Mouse (Mus musculus): Measurements from ENCODE around the gene Gucy1b2. TPM values are rescaled to one million over a fixed set of nuclear protein-coding genes. Genes with fewer than 3 reads are reported as not detected.
A peak's percentile ranks its signal among the peaks of the same experiment; 100 is the strongest.

Gucy1b2 gene
- not detected in 2 replicates for polyA plus RNA-seq (2014; fragmentation: Nextera tagmentation; extraction: Ambion mirVana)

DNA sequence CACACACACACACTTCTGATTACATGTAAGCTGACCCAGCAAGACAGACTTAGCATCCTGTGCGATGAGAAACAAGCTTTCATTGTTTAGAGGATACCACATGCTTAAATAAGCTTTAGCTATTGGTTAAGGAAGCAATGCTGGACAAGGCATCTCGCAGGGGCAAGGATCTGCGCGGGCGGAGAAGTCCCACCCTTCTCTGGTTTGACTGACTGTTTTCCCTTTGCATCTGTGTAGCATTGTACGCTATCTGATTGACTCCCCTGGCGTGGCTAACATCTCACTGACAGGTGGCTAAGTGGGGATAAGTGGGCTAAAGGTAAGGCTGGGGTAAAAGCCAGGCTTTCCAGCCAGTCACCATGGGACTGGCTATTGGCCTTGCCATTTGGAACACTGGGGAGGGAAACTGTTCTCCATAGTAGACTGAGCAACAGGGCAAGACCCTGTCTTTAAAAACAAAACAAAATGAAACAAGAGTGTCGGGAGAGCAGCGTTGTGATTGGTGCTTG, at the start of gene Gucy1b2:
TSS of gene Gucy1b2 (minus strand) at position 51 of the 509 bp plus-strand sequence.
- Histone ChIP-seq H3K36me3 (replicated peaks; ENCODE audit: control insufficient read depth, insufficient read depth, low read depth, low read length) (no peaks in the 10 kb centered on the region), H3K4me2 (ENCODE audit: low read depth, low read length) (no peak within 1 kb of the TSS), H3K9me3 (replicated peaks; ENCODE audit: control insufficient read depth, low read length) (no peaks in the 10 kb centered on the region), H3K27me3 (ENCODE audit: control insufficient read depth, insufficient read depth, low read length) (no peaks in the 10 kb centered on the region), H3K4me1 (ENCODE audit: control insufficient read depth, insufficient read depth, low read length) (no peaks in the 10 kb centered on the region), H3K4me3 (ENCODE audit: low read depth, low read length) (no peak within 1 kb of the TSS), H3K9ac (replicated peaks; ENCODE audit: low read length) (no peak within 1 kb of the TSS), H3K27ac (replicated peaks; ENCODE audit: low read depth, low read length) (no peak within 1 kb of the TSS)
- DNase-seq (ENCODE audit: low spot score) (no peak), ATAC-seq (replicated peaks; ENCODE audit: insufficient number of reproducible peaks, low FRiP score, low TSS enrichment, low read depth) (no peak)
- whole genome bisulfite sequencing: 61% methylated on average over 9 of the region's 9 CpGs

DNA sequence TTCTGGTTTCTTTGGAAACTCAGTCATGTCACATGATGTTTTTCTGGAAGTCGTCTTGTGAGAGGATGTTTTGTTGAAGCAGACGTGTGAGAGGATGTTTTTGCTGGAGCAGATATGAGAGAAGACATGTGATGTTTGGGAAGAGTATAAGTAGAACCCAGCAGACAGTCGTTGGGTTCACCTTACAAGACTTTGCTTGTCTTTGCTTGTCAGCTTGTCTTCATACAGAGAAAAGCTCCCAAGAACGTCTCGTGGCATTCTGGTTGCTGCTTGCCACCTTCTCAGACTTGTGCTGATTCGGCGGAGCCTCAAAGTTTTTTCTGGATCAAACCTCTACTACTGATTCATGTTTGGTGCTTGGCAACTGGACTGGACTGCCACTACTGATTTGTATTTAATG, 41.3 kb upstream of the Gucy1b2 start:
- 81% methylated on average over 7 of the region's 7 CpGs for WGBS
- DNase-seq (ENCODE audit: low spot score): no peak
- Histone ChIP-seq H3K9ac (replicated peaks; ENCODE audit: low read length) (no peak overlapping the region), H3K27ac (replicated peaks; ENCODE audit: low read depth, low read length) (no peak overlapping the region), H3K4me2 (ENCODE audit: low read depth, low read length) (no peak overlapping the region), H3K4me1 (ENCODE audit: control insufficient read depth, insufficient read depth, low read length) (no peaks in the 10 kb centered on the region), H3K27me3 (ENCODE audit: control insufficient read depth, insufficient read depth, low read length) (no peaks in the 10 kb centered on the region), H3K9me3 (replicated peaks; ENCODE audit: control insufficient read depth, low read length) (no peaks in the 10 kb centered on the region), H3K4me3 (ENCODE audit: low read depth, low read length) (no peak overlapping the region), H3K36me3 (replicated peaks; ENCODE audit: control insufficient read depth, insufficient read depth, low read depth, low read length) (no peaks in the 10 kb centered on the region)
- no peak for ATAC-seq (replicated peaks; ENCODE audit: insufficient number of reproducible peaks, low FRiP score, low TSS enrichment, low read depth)

DNA sequence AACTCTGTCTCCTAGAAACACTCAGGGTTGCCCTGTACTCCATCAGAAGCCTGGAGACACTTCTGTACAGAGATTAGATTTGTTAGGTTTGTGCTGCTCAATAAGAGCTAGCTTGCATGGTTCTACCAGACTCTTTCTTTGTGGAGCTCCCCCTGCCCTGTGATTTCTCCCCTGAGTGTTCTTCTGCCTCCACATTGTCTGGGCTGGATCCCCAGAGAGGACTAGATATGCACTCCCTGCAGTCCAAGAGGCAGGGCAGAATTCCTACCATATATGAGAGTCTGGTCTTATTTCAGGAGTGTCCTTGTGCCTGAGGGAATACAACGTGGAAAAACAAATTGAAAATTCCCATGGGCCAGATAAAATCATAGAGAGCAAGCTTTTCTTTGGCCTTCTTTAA, 40.4 kb upstream of the Gucy1b2 start:
- Histone ChIP-seq H3K4me3 (ENCODE audit: low read depth, low read length) (no peak overlapping the region), H3K4me1 (ENCODE audit: control insufficient read depth, insufficient read depth, low read length) (no peaks in the 10 kb centered on the region), H3K36me3 (replicated peaks; ENCODE audit: control insufficient read depth, insufficient read depth, low read depth, low read length) (no peaks in the 10 kb centered on the region), H3K9me3 (replicated peaks; ENCODE audit: control insufficient read depth, low read length) (no peaks in the 10 kb centered on the region), H3K4me2 (ENCODE audit: low read depth, low read length) (no peak overlapping the region), H3K27ac (replicated peaks; ENCODE audit: low read depth, low read length) (no peak overlapping the region), H3K9ac (replicated peaks; ENCODE audit: low read length) (no peak overlapping the region), H3K27me3 (ENCODE audit: control insufficient read depth, insufficient read depth, low read length) (no peaks in the 10 kb centered on the region)
- no peak for DNase-seq (ENCODE audit: low spot score)
- 56% methylated on average over 1 of the region's 1 CpGs for WGBS
- ATAC-seq (replicated peaks; ENCODE audit: insufficient number of reproducible peaks, low FRiP score, low TSS enrichment, low read depth): no peak

DNA sequence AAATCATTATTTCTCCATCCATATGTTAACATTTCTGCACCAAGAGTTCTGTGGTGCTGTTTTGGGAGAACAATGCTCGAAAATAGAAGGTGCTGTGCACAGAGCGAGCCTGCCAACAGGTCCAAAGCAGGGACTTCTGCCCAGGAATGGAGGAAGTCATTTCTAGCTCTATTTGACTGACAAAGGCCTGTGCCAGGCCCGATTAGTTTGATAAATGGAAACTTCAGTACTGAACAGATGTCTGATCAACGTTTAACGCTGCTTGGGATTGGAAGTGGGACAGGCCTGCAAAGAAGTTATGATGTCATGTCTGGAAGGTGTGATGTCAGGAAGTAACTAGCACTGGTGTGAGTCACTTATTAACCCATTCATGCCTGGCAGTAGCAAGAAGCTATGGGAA, 37.4 kb upstream of the Gucy1b2 start:
- Histone ChIP-seq H3K36me3 (replicated peaks; ENCODE audit: control insufficient read depth, insufficient read depth, low read depth, low read length) (no peaks in the 10 kb centered on the region), H3K4me3 (ENCODE audit: low read depth, low read length) (no peak overlapping the region), H3K4me1 (ENCODE audit: control insufficient read depth, insufficient read depth, low read length) (no peaks in the 10 kb centered on the region), H3K9ac (replicated peaks; ENCODE audit: low read length) (no peak overlapping the region), H3K27me3 (ENCODE audit: control insufficient read depth, insufficient read depth, low read length) (no peaks in the 10 kb centered on the region), H3K27ac (replicated peaks; ENCODE audit: low read depth, low read length) (no peak overlapping the region), H3K9me3 (replicated peaks; ENCODE audit: control insufficient read depth, low read length) (no peaks in the 10 kb centered on the region), H3K4me2 (ENCODE audit: low read depth, low read length) (no peak overlapping the region)
- no peak for ATAC-seq (replicated peaks; ENCODE audit: insufficient number of reproducible peaks, low FRiP score, low TSS enrichment, low read depth)
- no peak for DNase-seq (ENCODE audit: low spot score)
- WGBS: 79% methylated on average over 5 of the region's 5 CpGs

DNA sequence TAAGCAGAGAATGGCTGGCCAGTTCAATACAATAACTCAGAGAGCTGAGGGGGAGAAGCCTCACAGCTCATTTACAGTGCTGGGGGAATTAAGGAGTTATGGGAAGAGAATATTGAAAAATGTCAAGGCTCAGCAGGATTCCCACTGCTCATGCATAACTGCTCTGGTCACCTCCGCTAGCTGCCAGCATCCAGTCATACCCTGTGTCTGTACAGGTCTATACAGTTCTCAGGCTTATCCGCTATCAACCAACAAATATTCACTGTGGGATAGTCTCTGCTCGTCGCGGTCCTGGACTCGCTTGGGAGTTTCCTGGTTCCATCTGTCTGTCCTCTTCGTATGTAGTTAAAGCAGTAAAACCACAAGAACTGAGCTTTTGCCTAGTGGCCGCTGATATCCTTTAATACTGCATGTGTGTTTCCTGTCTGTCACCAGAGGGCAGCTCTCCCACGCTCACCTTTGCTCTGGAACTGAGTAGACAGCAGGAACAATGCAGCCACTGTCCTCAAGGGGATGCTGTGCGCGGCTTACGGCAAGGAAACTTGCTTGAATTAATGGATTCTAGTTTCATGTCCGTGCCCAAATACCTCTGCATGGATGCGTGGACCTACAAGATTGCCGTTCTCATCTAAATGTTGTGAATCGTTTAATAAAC, 36.2 kb upstream of the Gucy1b2 start:
- 36% methylated on average over 16 of the region's 16 CpGs for WGBS
- no peak for ATAC-seq (replicated peaks; ENCODE audit: insufficient number of reproducible peaks, low FRiP score, low TSS enrichment, low read depth)
- H3K4me3 ChIP-seq (ENCODE audit: low read depth, low read length): no peak overlapping the region

DNA sequence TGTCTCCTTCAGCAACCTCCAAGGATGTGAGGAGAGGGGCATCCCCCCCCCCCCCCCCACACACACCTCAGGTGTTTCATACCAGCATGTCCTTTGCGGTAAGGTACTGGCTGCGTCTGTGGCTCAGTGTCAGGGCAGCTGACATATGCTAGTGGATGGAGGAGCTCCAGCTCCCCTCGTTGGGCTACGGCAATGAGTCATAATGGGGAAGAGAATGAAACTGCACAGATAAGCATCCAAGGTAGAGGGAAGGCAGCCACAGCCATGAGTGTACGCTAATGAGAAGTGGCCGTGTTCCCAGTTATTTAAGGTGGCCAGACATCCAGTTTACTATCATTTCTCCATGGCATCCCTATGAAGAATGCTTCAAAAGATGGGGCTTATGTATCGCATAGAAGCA, 32.2 kb upstream of the Gucy1b2 start:
- Histone ChIP-seq H3K4me2 (ENCODE audit: low read depth, low read length) (no peak overlapping the region), H3K4me3 (ENCODE audit: low read depth, low read length) (no peak overlapping the region), H3K36me3 (replicated peaks; ENCODE audit: control insufficient read depth, insufficient read depth, low read depth, low read length) (no peaks in the 10 kb centered on the region), H3K9ac (replicated peaks; ENCODE audit: low read length) (no peak overlapping the region), H3K9me3 (replicated peaks; ENCODE audit: control insufficient read depth, low read length) (no peaks in the 10 kb centered on the region), H3K27ac (replicated peaks; ENCODE audit: low read depth, low read length) (no peak overlapping the region), H3K27me3 (ENCODE audit: control insufficient read depth, insufficient read depth, low read length) (no peaks in the 10 kb centered on the region), H3K4me1 (ENCODE audit: control insufficient read depth, insufficient read depth, low read length) (no peaks in the 10 kb centered on the region)
- WGBS: 90% methylated on average over 7 of the region's 7 CpGs
- DNase-seq (ENCODE audit: low spot score) (no peak), ATAC-seq (replicated peaks; ENCODE audit: insufficient number of reproducible peaks, low FRiP score, low TSS enrichment, low read depth) (no peak)

More for the DNA sequence above, 36.2 kb upstream of the Gucy1b2 start:
- Histone ChIP-seq H3K9me3 (replicated peaks; ENCODE audit: control insufficient read depth, low read length) (no peaks in the 10 kb centered on the region), H3K27ac (replicated peaks; ENCODE audit: low read depth, low read length) (no peak overlapping the region), H3K4me2 (ENCODE audit: low read depth, low read length) (no peak overlapping the region), H3K27me3 (ENCODE audit: control insufficient read depth, insufficient read depth, low read length) (no peaks in the 10 kb centered on the region), H3K36me3 (replicated peaks; ENCODE audit: control insufficient read depth, insufficient read depth, low read depth, low read length) (no peaks in the 10 kb centered on the region), H3K4me1 (ENCODE audit: control insufficient read depth, insufficient read depth, low read length) (no peaks in the 10 kb centered on the region), H3K9ac (replicated peaks; ENCODE audit: low read length) (no peak overlapping the region)
- DNase-seq (ENCODE audit: low spot score): peak; percentile 77

DNA sequence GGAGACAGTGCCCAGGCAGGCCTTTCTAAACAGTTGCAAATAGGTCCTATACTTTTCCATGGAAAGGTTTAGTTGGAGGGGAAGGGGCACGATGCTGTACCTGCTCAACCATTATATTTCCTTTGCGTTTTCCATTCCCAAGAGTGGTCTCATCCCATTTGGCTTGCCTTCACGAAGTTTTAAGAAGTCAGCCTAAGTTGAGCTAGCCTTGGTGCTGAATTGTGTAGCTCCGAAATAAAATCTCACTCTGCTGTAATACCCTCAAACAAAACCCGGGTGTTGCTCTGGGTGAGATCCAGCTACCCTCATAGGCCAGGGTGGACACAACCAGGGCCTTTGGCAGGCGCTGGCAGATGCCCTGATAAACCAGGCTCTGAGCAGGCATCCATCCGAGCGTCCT, 25.3 kb upstream of the Gucy1b2 start:
- ATAC-seq (replicated peaks; ENCODE audit: insufficient number of reproducible peaks, low FRiP score, low TSS enrichment, low read depth) (no peak), DNase-seq (ENCODE audit: low spot score) (peak; percentile 69)
- H3K27ac ChIP-seq (replicated peaks; ENCODE audit: low read depth, low read length): no peak overlapping the region
- H3K4me2 ChIP-seq (ENCODE audit: low read depth, low read length): no peak overlapping the region
- H3K9ac ChIP-seq (replicated peaks; ENCODE audit: low read length): no peak overlapping the region
- H3K4me1 ChIP-seq (ENCODE audit: control insufficient read depth, insufficient read depth, low read length): no peaks in the 10 kb centered on the region
- 52% methylated on average over 8 of the region's 8 CpGs for WGBS
- no peak overlapping the region for H3K4me3 ChIP-seq (ENCODE audit: low read depth, low read length)
- H3K27me3 ChIP-seq (ENCODE audit: control insufficient read depth, insufficient read depth, low read length): no peaks in the 10 kb centered on the region
- no peaks in the 10 kb centered on the region for H3K9me3 ChIP-seq (replicated peaks; ENCODE audit: control insufficient read depth, low read length)
- H3K36me3 ChIP-seq (replicated peaks; ENCODE audit: control insufficient read depth, insufficient read depth, low read depth, low read length): no peaks in the 10 kb centered on the region

DNA sequence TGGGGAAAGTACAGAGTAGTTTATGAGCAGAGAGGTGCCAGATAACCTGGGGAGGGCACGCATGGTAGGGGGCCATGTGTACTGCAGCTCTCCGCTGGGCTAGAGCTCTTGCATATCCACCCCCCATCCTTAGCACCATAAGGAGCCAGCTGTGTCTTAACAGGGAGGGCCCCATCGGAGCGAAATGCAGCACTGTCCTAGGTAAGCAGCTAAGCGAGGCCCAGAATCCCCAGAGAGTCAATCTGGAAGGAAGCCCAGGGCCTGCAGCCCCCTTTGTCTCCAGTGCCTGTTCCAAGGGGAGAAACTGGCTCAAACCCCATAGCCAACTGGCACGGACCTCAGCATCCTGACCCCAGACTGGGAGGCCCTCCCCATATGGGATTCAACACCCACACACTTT, 23.3 kb upstream of the Gucy1b2 start:
- Histone ChIP-seq H3K4me2 (ENCODE audit: low read depth, low read length) (no peak overlapping the region), H3K27me3 (ENCODE audit: control insufficient read depth, insufficient read depth, low read length) (no peaks in the 10 kb centered on the region), H3K4me3 (ENCODE audit: low read depth, low read length) (no peak overlapping the region), H3K36me3 (replicated peaks; ENCODE audit: control insufficient read depth, insufficient read depth, low read depth, low read length) (no peaks in the 10 kb centered on the region), H3K9me3 (replicated peaks; ENCODE audit: control insufficient read depth, low read length) (no peaks in the 10 kb centered on the region), H3K9ac (replicated peaks; ENCODE audit: low read length) (no peak overlapping the region), H3K27ac (replicated peaks; ENCODE audit: low read depth, low read length) (no peak overlapping the region), H3K4me1 (ENCODE audit: control insufficient read depth, insufficient read depth, low read length) (no peaks in the 10 kb centered on the region)
- DNase-seq (ENCODE audit: low spot score) (no peak), ATAC-seq (replicated peaks; ENCODE audit: insufficient number of reproducible peaks, low FRiP score, low TSS enrichment, low read depth) (no peak)
- WGBS: 57% methylated on average over 6 of the region's 6 CpGs

Measured in embryonic facial prominence, embryonic 11.5 days (tissue).